Mouse (Mus musculus) embryonic fibroblast, embryonic 13.5 days (primary cell): Measurements from ENCODE around the gene Clmp. TPM values are rescaled to one million over a fixed set of nuclear protein-coding genes. Genes with fewer than 3 reads are reported as not detected.
"Not testable (repeated sequence)": the region's sequence is repeated elsewhere in the genome, so short reads cannot be mapped to it uniquely, and the experiment has no call there.

Source experiments
- H3K27ac ChIP-seq: 2 replicates; pipeline ENCODE4 v1.5.1; 2012; ENCODE audit warnings: low read length, control low read depth, inconsistent platforms; ENCODE audit not compliant: insufficient read depth
- H3K4me1 ChIP-seq: 2 replicates; pipeline ENCODE4 v1.6.1; 2011; ENCODE audit warnings: low read length; ENCODE audit not compliant: control insufficient read depth, insufficient read depth
- H3K4me3 ChIP-seq: 2 replicates; pipeline ENCODE4 v1.5.1; 2011; ENCODE audit warnings: mild to moderate bottlenecking, control low read depth, low read length; ENCODE audit not compliant: insufficient read depth
- CTCF ChIP-seq: IDR thresholded peaks from 2 replicates; pipeline ENCODE4 v1.5.1; 2011; ENCODE audit warnings: mild to moderate bottlenecking, control low read depth, low read length, moderate library complexity, borderline replicate concordance; ENCODE audit not compliant: insufficient read depth
- POLR2A ChIP-seq: IDR thresholded peaks from 2 replicates; pipeline ENCODE4 v1.6.1; 2011; ENCODE audit warnings: low read depth, mild to moderate bottlenecking, control low read depth, low read length, moderate library complexity
- polyA plus RNA-seq: library from polyadenylated mRNA; stranded (reverse); fragments of >200 nt; gene quantifications from 2 replicates; pipeline ENCODE4 v1.2.4, GENCODE M21; 2011; ENCODE audit warnings: low read depth; ENCODE audit not compliant: missing spikeins, insufficient read length

Clmp gene
- polyA plus RNA-seq, 1 experiment: 61.2 TPM

- TF ChIP-seq POLR2A (no peak), CTCF (no peak)
- no peak overlapping the region for H3K27ac ChIP-seq
- peaks cover 7% of the 10 kb centered on the region; the same call in 1 of the 2 replicates for H3K4me1 ChIP-seq
Observed at GRCm38 (mm10) chr9:40773869-40774268, 88.1 kb downstream of the Clmp start.

GRCm38 (mm10) chr9:40776044-40776443 lies 90.3 kb downstream of the Clmp start:
- peaks cover 11% of the 10 kb centered on the region for H3K4me1 ChIP-seq
- TF ChIP-seq CTCF (no peak), POLR2A (no peak)
- no peak overlapping the region for H3K4me3 ChIP-seq
- peak overlapping the region; percentile 46 for H3K27ac ChIP-seq

More at GRCm38 (mm10) chr9:40773869-40774268, 88.1 kb downstream of the Clmp start:
- no peak overlapping the region for H3K4me3 ChIP-seq

- Histone ChIP-seq H3K4me1 (peaks cover 11% of the 10 kb centered on the region), H3K27ac (peak overlapping the region; percentile 46), H3K4me3 (no peak overlapping the region)
- TF ChIP-seq POLR2A (no peak), CTCF (no peak)
Observed at GRCm38 (mm10) chr9:40776459-40777248, 90.9 kb downstream of the Clmp start.

- H3K4me1 ChIP-seq: peaks cover 11% of the 10 kb centered on the region
- peak overlapping the region; percentile 88; the same call in 1 of the 2 replicates for H3K27ac ChIP-seq
- TF ChIP-seq POLR2A (no peak), CTCF (no peak)
- H3K4me3 ChIP-seq: no peak overlapping the region
Observed at GRCm38 (mm10) chr9:40780111-40780510, 94.3 kb downstream of the Clmp start.

GRCm38 (mm10) chr9:40780892-40781725 lies 95.3 kb downstream of the Clmp start:
- Histone ChIP-seq H3K4me3 (no peak overlapping the region), H3K27ac (peak overlapping the region; percentile 88), H3K4me1 (peaks cover 8% of the 10 kb centered on the region)
- TF ChIP-seq CTCF (no peak), POLR2A (no peak)

- no peak for TF ChIP-seq POLR2A
- TF ChIP-seq CTCF: no peak
- H3K27ac ChIP-seq: peak overlapping the region; percentile 88
Observed at GRCm38 (mm10) chr9:40781726-40782581, 96.2 kb downstream of the Clmp start.

GRCm38 (mm10) chr9:40783641-40784373 lies 98.0 kb downstream of the Clmp start:
- TF ChIP-seq POLR2A: no peak
- TF ChIP-seq CTCF: no peak
- H3K4me3 ChIP-seq: no peak overlapping the region
- no peak overlapping the region for H3K27ac ChIP-seq

More at GRCm38 (mm10) chr9:40781726-40782581, 96.2 kb downstream of the Clmp start:
- Histone ChIP-seq H3K4me3 (no peak overlapping the region), H3K4me1 (peaks cover 4% of the 10 kb centered on the region)

GRCm38 (mm10) chr9:40784374-40784967 lies 98.7 kb downstream of the Clmp start:
- TF ChIP-seq POLR2A (no peak), CTCF (no peak)
- H3K4me1 ChIP-seq: peaks cover 4% of the 10 kb centered on the region
- H3K27ac ChIP-seq: no peak overlapping the region
- no peak overlapping the region for H3K4me3 ChIP-seq

More at GRCm38 (mm10) chr9:40783641-40784373, 98.0 kb downstream of the Clmp start:
- peaks cover 4% of the 10 kb centered on the region for H3K4me1 ChIP-seq

GRCm38 (mm10) chr9:40785452-40785851 lies 99.7 kb downstream of the Clmp start:
- no peak overlapping the region for H3K27ac ChIP-seq
- TF ChIP-seq CTCF (no peak), POLR2A (no peak)
- peaks cover 4% of the 10 kb centered on the region for H3K4me1 ChIP-seq
- H3K4me3 ChIP-seq: no peak overlapping the region

GRCm38 (mm10) chr9:40786820-40787219 lies 101.1 kb downstream of the Clmp start:
- H3K4me3 ChIP-seq, H3K4me1 ChIP-seq, H3K27ac ChIP-seq: not testable (repeated sequence)
